Mouse (Mus musculus) lung, postnatal 0 days (tissue): ENCODE data around the gene Hexim1.

Experiments
- CTCF ChIP-seq: IDR thresholded peaks from 2 replicates; pipeline ENCODE4 v1.5.1; 2016; ENCODE audit warnings: antibody characterized with exemption, mild to moderate bottlenecking
- EP300 ChIP-seq: IDR thresholded peaks from 2 replicates; pipeline ENCODE4 v1.6.1; 2016; ENCODE audit warnings: antibody characterized with exemption, mild to moderate bottlenecking, control low read depth

- no peak for TF ChIP-seq CTCF
- TF ChIP-seq EP300 = no peak
Measured at GRCm38 (mm10) chr11:103112552-103112912, 3.5 kb upstream of the Hexim1 start.
